Mouse (Mus musculus): Measurements from ENCODE around the gene Rpusd2.

The Rpusd2 gene

GRCm38 (mm10) chr2:119032191-119032590 is 2.4 kb upstream of the Rpusd2 start:
- DNase-seq (ENCODE audit: low spot score): no peak

- DNase-seq (ENCODE audit: low spot score): no peak
Measured at GRCm38 (mm10) chr2:119035397-119035745, 781 bp downstream of the Rpusd2 start.

- no peak for DNase-seq (ENCODE audit: low spot score)
Measured at GRCm38 (mm10) chr2:119040882-119041281, 6.3 kb downstream of the Rpusd2 start.

- no peak for DNase-seq (ENCODE audit: low spot score)
Measured at GRCm38 (mm10) chr2:119045163-119045562, 10.6 kb downstream of the Rpusd2 start.

- peak; percentile 96 for DNase-seq (ENCODE audit: low spot score)
Measured at GRCm38 (mm10) chr2:119046649-119047611, 12.3 kb downstream of the Rpusd2 start, which contains the start of gene Knl1. TSS of gene Knl1 (plus strand) at chr2:119047119.

- no peak for DNase-seq (ENCODE audit: low spot score)
Measured at GRCm38 (mm10) chr2:119047849-119048248, 13.3 kb downstream of the Rpusd2 start.

GRCm38 (mm10) chr2:119050132-119050650 is 15.6 kb downstream of the Rpusd2 start:
- DNase-seq (ENCODE audit: low spot score): no peak

GRCm38 (mm10) chr2:119060139-119060538 is 25.5 kb downstream of the Rpusd2 start:
- no peak for DNase-seq (ENCODE audit: low spot score)

GRCm38 (mm10) chr2:119072397-119072796 is 37.8 kb downstream of the Rpusd2 start:
- DNase-seq (ENCODE audit: low spot score): no peak

- no peak for DNase-seq (ENCODE audit: low spot score)
Measured at GRCm38 (mm10) chr2:119086156-119086555, 51.6 kb downstream of the Rpusd2 start.
